ENCODE assay signal across 13 mouse cellular contexts in the genomic region with DNA sequence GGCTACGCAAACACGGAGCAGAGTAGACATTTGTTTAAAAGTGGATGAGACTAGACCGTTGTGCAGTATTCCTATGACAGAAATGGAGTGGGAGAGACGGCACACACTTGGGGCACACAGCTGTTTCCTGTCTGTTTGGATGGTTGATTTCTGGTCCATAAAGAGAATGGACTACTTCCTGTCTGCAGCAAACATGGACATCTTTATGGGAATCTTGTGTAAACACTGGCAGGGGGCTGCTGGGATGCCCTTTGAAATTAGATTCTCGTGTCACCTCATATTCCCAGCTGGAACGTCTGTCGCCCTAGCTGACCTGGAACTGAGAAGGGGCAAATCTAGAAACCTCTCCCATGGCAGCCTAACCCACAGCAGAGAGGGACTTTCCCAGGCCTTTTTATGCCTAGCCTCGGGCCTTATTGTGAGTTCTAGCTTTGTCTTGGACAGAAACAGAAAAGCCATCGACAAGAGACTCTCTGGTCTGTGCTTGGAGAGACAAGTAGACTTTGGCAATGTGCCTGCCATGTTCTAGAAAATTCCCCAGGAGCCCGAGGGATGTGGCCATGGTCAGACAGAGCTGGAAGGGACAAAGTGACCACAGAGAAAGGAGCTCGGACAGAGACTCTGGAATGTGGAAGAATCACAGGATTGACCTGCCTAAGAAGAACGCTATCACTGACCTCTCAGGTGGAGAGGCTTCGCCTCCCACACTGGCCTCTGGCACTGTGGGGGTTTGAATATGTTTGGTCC.
DNase-seq lines count a peak whose midpoint lies in the region; TF ChIP-seq lines count a peak whose summit lies in the region.
"Had no signal": no experiment of that assay in that cellular context is flagged by ENCODE, and none has a peak within 500 bp of the region (broad histone marks: within the 10 kb centered on the region; RNA-seq: fewer than 3 reads in every experiment).

No protein-coding gene starts in this region.

- no peak overlapping the region for H3K27ac ChIP-seq in heart, embryonic 10.5 days
- H3K27ac ChIP-seq in layer of hippocampus, adult 2 months: no peak overlapping the region
- H3K27ac ChIP-seq: hindbrain, embryonic 15.5 days; macrophage had no signal

- no peaks in the 10 kb centered on the region for H3K36me3 ChIP-seq in heart, embryonic 10.5 days
- H3K36me3 ChIP-seq: hindbrain, embryonic 15.5 days had no signal

- whole genome bisulfite sequencing in heart, embryonic 10.5 days: 69% methylated on average over 13 of the region's 13 CpGs

- no peaks in the 10 kb centered on the region for H3K9me3 ChIP-seq in heart, embryonic 10.5 days
- H3K9me3 ChIP-seq: hindbrain, embryonic 15.5 days had no signal

- intact Hi-C loops in heart, postnatal 25 days (cut with DNase I): no loop called here

- peak; percentile 65 for DNase-seq in heart, embryonic 10.5 days (ENCODE audit: low spot score)
- DNase-seq in heart, postnatal 25 days (ENCODE audit: low spot score): no peak
- peak; percentile 5 for DNase-seq in kidney, adult 18-20 months
- DNase-seq in kidney, postnatal 36 days: peak; percentile 16 to 19
- DNase-seq in lung, postnatal 25 days (ENCODE audit: low spot score): peak; percentile 56
- no peak for DNase-seq in yolk sac, embryonic 10.5 days (ENCODE audit: low spot score)
- no peak for DNase-seq in adrenal gland, adult 8-10 months
- DNase-seq in layer of hippocampus, adult 2 months (ENCODE audit: low spot score in 2 of 2): no peak
- DNase-seq: B cell, adult 2 months; cerebellum, adult 11 months; thymus, postnatal 36 days had no signal

- H3K27me3 ChIP-seq in heart, embryonic 10.5 days (ENCODE audit: insufficient read depth, poor library complexity, severe bottlenecking): no peaks in the 10 kb centered on the region
- H3K27me3 ChIP-seq: hindbrain, embryonic 15.5 days had no signal

- no peak overlapping the region for H3K4me3 ChIP-seq in heart, embryonic 10.5 days
- H3K4me3 ChIP-seq in layer of hippocampus, adult 2 months: no peak overlapping the region
- H3K4me3 ChIP-seq: hindbrain, embryonic 15.5 days had no signal

- peaks cover 24% of the 10 kb centered on the region for H3K4me1 ChIP-seq in heart, embryonic 10.5 days

- TF ChIP-seq CTCF in layer of hippocampus, adult 2 months (conservative IDR thresholded peaks at IDR 0.05): no peak

Comparison
In these comparisons a context has a peak if more than half of its experiments do, and no peak if none do; other contexts are left out.
1. DNase-seq: peak in heart, embryonic 10.5 days (single experiment), kidney, adult 18-20 months (single experiment), kidney, postnatal 36 days (2 of 2) and lung, postnatal 25 days (single experiment); none in heart, postnatal 25 days (single experiment), yolk sac, embryonic 10.5 days (single experiment), adrenal gland, adult 8-10 months (single experiment) and layer of hippocampus, adult 2 months (0 of 2).